Mouse (Mus musculus) megakaryocyte, embryonic 14.5 days (primary cell): Measurements from ENCODE around the gene Coro2a.

ENCODE experiments used
- FLI1 ChIP-seq: IDR thresholded peaks from 2 replicates; pipeline ENCODE4 v1.6.1; 2012; ENCODE audit warnings: low read length, inconsistent platforms, mixed read lengths
- GATA1 ChIP-seq: IDR thresholded peaks from 3 replicates; pipeline ENCODE4 v1.6.1; 2012; ENCODE audit warnings: mixed read lengths, low read length, inconsistent platforms, borderline replicate concordance

GRCm38 (mm10) chr4:46632465-46632864 lies 30.5 kb upstream of the Coro2a start:
- no peak for TF ChIP-seq GATA1
- TF ChIP-seq FLI1, result no peak
